Mouse (Mus musculus): ENCODE results near the gene Steap4.
"Not testable (repeated sequence)": the region's sequence is repeated elsewhere in the genome, so short reads cannot be mapped to it uniquely, and the experiment has no call there.

Steap4 gene

DNA sequence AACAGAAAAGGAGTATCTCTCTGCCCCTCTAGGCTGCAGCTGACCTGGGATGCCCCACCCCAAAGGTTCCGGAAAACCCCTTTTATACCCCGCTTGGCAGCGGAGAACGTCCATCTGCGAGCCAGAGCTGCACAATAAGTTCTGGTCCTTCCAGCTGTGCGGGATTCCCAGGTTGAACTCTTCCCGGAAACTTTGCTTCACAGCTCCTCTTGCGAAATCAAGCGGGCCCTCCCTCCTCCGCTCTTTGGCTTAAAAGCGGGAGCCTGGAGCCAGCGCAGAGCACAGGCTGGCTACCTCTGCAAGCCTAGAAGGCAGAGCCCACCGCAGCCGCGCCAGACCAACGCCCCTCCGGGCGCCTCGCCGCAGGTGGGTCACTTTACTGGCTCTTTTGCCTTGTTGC lies at the start of gene Steap4:
Steap4 (plus strand) TSS at position 282 of the 400 bp plus-strand sequence.
- no peak for DNase-seq (ENCODE audit: low spot score)

DNA sequence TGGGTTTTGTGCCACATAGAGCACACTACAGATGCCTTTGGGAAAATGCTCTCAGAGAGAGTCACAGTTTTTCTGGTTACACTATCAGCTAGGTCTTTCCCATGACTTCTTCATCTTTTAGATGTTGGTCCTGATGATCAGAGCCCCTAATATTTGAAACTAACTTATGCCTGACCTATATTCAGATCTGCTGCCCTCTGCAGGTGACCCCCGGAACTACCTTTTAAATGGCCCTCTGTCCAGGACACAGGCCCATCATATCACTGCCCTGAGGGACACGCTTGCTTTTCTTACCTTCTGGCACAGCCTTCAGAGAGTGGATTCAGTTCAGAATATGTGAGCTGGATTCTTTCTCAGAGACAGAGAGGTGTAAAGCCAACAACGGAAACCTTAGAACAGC lies 48.3 kb upstream of the Steap4 start:
- no peak for DNase-seq (ENCODE audit: low spot score)

DNA sequence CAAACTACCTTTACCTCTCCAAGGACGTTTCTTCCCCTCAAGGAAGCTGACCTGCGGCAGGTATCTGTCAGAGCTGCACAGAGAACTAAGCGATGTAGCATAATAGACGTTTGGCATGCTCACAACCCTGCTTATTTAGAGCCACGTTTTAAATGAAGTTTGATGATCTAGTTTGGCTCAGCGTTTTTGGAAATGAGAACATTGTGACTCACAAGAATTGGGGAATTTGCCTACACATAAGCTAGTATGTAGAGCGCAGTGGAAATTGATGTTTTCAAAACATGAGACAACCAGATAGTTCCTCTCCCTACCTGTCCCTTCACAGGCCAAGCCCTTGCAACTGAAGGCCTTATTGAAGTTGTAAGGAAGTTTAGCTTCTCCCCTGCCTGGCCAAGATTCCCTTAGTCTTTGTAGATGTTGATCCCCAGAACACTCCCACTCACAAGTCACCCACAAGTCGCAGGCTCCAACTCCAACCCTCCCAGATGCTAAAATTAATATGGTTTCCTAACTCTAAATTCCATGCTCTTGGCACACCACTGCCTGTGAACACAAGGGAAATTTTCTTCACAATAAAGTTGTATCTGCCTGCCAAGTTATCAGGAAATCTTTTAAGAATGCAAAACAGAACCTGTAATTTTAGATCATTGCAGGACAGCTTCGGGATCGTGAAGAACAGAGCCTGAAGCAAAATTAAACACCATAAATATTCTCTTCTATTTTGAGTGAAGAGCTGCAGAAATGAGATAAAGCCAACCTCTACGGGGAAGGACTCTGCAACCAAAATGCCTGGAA lies 42.6 kb upstream of the Steap4 start:
- no peak for DNase-seq (ENCODE audit: low spot score)

DNA sequence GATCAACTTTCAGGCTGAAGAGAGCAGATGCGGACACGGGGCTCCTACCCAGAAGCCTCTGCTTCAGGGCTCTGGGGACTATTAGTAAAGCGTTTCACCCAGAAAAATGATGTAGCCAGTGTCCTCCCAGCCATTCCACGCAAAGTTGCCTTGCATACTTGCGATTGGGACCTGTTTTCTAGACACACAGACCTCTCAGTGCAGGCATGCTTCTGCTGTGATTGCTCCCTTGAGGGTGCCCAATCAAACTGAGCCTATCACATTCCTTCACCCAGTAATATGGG lies 42.0 kb upstream of the Steap4 start:
- DNase-seq (ENCODE audit: low spot score) = no peak

DNA sequence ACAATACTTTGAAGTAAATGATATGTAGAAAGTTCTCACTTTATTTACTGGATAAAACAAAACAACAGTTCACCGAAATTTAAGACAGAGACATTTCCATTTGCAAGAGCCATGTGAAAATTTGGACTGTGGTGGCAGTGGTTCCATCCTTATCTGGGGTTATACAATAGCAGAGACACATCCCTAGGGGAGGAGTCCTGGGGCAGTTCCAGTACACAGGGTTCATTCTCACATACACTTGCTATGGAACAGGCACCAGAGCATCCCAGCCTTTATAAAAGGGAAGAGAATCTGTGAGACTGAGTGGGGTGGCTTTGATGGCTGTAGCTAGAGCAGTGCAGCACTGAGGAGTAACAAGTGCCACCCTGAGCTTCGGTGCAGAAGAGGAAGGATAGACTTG lies 40.6 kb upstream of the Steap4 start:
- no peak for DNase-seq (ENCODE audit: low spot score)

DNA sequence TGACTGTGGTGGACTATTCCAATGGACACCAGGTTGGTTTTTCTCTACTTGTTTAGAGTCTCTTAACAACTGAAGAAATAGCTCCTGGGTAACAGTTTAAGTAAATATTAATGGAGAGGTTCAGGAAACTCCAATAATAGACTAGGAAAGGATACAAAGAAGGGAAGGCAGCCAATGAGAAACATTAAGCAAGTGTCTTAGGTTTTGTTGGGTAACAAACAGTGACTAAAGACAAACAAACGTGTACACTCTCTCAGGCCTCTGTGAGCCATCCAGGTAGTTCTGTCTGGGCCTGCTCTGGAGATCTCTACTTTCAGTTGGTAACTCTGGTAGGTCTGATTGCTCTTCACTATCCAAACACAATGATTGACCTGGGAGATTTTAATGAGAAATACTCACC lies 37.5 kb upstream of the Steap4 start:
- no peak for DNase-seq (ENCODE audit: low spot score)

DNA sequence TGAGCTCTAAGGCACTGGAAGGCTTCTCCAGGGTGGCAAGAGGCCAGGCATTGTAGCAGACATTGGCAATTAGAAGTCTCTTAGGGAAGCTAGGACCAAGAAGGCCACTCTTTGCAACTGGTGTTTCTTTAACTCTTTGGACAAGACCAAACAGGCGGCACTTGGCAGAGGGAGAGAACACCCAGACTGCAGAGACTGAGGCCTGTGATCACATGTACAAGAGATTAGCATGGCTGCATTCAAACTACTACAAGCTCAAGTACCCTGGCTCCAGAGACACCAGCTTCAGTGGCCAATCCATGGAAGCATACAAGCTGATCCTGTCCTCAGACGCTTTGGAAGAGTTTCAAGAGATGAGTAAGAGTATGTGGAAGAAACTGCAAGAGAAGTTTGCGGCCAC lies 36.6 kb upstream of the Steap4 start:
- DNase-seq (ENCODE audit: low spot score) = no peak

DNA sequence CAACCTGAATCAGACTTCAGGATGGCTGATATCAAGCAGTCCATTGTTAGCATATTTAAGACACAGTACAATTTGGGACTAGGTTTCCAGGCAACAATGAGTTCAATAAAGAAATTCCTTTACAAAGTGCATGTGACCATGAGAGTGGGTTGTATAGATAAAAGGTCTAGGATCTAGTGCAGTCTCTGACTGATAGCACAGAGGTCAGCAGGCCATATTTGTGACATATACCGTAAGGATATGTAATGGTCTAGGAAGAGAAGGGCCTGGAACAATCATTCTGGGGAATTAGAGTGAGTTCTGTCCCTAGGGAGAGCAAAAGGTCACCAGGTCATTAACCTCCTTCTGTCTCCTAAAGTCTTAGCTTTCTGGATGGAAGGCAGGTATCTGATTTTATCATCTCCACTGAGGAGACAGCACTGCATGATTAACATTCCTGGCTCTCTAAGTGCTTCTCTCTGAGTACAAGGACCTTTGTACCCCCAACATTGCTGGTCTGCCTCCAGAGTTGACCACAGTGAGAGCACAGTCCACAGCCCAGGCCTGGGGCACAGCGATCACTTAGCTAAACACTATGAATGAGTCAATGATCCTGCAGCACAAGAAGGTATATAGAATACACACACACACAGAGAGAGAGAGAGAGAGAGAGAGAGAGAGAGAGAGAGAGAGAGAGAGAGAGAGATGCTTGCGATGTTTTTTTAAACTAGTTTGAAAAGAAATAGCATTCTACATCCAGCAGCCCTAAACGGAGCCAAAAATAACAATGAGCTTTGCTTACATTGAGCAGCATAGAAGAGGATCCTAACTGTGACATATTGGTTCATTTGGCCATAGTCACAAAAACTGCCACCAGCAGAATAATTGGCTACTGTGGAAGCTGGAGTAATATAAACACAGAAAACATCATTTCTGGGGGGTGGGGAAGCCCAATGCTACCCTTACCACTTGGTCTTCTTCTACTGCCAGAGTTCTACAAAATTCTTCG lies 27.7 kb upstream of the Steap4 start:
- DNase-seq (ENCODE audit: low spot score) = no peak

DNA sequence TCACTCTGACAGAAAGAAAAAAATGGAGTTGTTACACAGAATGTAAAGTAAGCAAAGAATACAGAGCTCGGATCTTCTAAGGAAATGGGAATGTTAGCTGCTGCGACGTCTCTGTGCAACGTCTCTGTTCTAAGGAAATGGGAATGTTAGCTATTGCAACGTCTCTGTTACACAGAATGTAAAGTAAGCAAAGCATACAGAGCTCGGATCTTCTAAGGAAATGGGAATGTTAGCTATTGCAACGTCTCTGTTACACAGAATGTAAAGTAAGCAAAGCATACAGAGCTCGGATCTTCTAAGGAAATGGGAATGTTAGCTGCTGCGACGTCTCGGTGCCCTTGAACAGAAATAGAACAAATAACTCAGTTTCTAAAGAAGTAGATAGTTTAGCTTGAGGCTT lies 26.8 kb upstream of the Steap4 start:
- not testable (repeated sequence) for DNase-seq (ENCODE audit: low spot score)

DNA sequence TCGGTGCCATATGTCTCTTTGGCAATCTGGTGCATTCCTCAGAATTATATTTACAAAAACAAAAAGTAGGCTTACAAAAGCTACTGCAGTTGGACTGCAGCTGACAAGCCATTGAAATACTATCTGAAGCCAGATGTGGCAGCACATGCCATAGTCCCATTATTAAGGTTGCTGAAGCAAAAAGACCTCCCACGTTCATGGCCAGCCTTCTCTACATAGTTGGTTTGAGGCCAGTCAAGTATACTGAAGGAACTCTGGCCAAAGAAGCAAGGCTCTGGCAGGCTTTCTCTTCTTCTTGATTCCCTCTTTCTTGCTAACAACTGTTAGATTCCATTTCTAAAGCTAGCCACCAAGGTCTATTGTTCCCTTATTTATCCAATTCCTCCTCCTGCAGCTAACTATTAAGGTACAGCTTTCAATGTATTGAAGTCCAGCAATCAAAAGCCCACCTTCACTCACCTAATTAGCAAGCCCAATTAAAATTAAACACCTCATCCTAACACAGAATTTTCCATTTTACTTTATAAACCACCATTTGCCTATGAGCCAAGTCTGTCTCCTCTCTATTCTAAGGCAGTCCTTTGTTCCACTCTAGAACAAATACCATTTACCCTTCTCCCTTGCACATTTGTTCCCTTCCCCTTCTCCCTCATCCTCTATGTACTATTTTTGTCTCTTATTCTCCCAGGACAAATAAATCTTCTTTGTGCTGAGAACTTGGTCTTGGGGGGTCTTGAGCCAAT lies 26.2 kb upstream of the Steap4 start:
- DNase-seq (ENCODE audit: low spot score) = no peak

DNA sequence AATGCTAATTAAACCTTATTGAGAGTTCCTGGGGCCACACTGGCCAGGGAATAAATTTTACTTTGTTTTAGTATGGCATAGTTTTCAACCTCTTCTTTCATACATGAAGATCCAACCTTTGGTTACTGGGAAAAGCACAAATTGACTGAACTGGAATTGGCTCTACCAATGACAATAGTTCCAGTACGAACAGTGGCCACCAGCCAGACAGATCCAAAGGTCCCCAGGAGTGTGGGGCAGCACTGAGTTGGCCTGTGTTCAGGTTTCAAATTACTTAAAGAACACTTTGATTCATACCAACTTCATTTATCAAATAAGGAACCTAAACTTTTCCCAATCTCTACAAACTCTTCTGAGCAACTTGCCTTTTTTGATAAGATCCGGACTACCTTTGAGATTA lies 5.4 kb upstream of the Steap4 start:
- no peak for DNase-seq (ENCODE audit: low spot score)

DNA sequence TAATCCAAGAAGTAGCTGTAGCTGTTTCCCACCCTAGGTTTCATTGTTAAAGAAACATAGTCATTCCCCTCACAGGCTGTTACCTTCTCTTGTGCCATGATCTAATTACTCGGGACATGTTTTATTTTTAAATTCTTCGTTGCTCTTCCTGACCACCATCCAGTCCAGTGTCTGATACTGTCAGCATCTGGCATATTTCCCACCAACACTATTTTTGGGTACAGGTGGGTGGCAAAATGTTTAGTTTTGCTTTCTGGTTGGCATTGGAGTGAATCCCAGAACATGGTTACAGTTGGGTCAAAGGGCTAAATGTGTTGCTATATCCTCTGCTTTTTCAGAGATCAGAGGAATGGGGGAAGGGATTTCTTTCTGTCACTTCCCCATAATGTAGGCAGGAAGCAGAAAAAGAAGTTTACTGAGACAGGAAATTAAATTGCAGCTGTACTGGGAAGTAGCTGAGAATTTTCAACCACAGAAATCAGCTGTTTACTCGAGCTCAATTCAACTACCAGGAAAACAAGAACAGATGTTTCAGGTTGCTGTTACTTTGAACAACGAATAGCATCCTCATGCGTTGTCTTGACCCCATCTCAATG lies 4.8 kb upstream of the Steap4 start:
- DNase-seq (ENCODE audit: low spot score) = no peak

DNA sequence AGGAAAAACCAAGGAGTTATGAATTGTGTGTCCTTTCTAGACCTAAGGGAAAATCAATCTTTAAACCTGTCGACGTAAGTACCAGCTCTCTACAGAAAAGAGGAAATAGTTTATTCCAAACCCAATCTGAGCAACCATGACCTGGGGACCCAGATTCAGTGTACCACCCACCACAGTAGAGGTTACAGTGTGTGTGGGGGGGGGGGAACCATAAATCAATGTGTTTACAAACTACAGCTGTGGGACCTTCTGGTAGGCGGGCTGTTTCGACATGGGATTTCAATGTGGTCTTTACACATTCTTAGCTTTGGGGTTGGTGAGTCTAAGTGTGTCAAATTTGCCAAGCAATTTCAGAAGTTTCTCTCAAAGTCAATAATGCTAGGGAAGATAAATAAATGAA lies 2.2 kb upstream of the Steap4 start:
- no peak for DNase-seq (ENCODE audit: low spot score)

DNA sequence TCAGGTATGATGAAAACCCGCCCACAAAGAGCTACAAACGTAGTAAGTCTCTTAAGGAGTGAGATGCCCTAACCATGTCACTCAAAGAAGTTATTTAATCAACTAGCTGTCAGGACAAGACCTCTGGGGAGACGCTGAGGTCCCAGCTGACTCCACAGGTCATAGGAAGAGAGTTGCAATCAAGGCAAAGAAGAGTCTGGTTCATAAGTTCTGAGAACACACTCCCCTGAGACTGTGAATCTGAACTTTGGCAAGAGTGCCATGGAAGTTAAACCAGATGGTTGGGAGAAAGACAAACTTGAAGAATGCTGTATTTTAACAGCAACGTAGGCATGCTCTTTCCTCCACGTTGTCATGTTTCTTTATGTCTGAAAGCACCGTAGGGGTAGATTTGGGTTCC lies 971 bp upstream of the Steap4 start:
- no peak for DNase-seq (ENCODE audit: low spot score)

DNA sequence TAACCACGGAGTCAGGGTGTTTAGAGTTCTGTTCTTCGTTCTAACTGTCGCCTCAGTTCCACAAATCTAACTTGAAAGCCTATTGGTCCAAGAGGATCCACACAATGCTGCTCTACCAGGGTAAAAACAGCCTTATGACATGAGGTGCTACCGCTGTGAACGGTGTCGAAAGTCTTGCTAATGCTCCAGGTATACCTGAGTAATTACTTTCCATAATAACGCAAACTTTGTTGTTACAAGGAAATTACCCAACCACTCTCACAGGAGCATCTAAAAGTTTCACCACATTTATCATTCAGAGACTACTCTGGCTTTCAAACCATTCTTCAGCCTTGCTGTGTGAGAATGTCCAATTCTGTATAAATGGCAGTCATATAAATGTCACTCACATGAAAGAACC lies 856 bp downstream of the Steap4 start:
- DNase-seq (ENCODE audit: low spot score) = no peak

DNA sequence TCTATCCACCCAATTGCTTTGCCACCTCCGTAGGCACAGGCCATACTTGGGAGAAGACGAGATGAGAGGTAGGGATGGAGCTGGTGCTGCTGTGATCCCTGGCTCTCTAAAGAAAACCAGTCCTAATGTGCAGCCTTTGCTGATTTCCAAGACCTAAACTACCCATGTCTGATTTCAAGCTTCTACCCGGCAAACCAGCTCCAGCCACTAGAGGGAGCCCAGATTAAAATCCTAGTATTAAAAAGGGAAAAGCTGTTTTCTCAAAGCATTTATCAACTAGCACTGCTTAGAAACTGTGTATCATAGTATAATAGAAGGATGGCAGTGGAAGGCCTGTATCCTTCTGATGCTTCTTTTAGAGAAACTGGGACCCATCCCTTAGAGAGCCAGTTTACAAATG lies 5.0 kb downstream of the Steap4 start:
- no peak for DNase-seq (ENCODE audit: low spot score)

DNA sequence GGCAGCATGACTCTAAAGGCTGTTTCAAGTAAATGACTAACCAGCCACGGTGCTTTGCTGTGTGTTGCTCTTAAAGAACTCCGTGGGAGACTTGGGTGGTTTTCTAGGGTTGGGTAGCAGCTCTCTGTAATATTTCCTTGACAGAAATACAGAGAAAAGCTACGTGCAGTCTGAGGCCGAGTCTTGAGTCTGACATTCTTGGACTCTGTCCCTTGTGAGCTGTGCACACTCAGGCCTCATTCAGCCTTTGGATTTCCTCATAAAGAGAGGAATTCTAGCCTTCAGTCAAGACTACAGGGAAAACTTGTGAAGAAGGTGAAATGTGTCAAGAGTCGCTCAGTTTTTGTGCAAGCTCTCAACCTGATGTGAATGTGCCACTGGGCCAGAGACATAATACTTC lies 7.9 kb downstream of the Steap4 start:
- DNase-seq (ENCODE audit: low spot score) = no peak

DNA sequence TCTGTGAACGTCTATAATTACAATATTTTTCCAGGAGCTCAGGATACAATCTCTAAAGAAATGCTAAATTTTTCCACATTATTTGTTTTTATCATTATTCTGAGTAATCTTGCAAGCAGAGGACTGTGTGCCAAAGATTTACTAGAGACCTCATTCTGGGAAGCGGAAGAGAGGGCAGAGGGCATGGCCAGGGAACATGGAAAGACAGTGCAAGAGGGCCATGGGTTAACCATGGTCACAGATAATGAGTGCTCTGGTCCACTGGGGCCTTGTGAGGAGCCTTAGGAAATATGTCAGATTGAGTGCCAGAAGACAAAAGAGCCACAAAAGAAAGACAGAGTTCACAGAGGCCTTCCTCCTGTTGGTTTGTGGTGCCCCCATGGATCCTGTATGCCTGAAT lies 12.0 kb downstream of the Steap4 start:
- no peak for DNase-seq (ENCODE audit: low spot score)

DNA sequence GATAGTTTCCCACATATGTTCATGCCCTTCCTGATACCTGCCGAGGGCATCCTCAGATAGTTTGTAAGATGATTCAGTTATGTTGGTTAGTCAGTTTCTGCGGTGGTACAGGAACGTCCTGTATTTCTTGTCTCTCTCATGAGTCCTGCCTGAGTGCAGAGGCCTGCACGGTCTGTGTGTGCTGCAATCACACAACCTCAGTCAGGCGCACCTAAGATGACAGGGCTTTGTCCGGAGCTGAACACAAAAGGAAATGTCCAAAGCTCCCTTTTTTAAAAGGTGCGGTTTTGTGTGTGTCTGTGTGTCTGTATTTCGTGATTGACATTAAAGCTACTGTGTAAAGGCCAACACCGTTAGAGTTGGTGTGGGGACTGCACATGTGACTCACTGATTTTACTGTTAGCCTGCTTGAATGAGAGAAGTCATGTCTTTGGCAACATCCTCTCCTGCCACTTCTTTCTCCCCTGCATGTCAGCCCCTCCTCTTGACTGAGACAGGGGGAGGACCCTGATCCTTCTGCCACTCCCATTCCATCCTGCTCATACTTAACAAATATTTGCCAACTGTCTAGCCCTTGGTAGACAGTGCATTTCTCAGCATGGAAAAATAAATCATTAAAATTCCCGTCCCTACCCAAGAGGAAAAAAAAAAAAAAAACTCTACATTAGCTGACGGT lies 14.4 kb downstream of the Steap4 start:
- DNase-seq (ENCODE audit: low spot score) = no peak

DNA sequence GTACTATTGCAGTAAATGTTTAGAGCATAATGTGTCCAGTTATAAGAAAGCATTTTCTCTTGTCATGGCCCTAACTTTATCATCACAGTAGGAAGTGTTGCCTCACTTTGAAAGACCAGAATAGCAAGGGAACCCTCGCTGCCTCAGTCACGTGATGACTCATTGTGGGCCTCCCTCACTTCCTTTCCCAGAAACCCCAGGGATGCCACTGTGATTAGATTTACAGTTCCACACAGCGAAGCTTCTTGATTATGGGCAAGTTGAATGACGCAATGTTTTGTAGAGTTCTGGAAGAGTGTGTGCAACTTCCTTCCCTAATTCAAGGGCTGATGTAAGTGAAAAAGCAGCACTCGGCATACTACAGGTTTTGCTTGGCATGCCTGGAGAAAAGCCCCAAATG lies 20.3 kb downstream of the Steap4 start:
- DNase-seq (ENCODE audit: low spot score) = no peak

DNA sequence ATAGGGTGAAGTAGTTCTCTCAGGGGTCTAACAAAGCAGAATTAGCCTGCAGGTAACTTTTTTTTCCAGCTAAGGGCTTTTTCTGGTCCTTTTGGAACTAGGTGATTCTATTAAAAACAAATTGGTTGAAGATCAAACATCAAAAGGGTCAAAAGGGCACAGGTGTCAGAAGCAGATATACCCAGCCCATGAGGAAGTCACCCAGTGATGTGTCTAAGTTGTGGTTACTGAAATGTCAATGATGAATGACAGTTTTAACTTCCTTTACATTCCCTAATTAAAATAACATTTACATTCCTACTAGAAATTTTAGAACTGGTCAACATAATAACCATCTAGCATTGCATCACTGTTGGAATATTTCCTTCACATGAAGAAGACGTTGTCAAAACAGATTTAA lies 27.7 kb downstream of the Steap4 start:
- DNase-seq (ENCODE audit: low spot score) = no peak

DNA sequence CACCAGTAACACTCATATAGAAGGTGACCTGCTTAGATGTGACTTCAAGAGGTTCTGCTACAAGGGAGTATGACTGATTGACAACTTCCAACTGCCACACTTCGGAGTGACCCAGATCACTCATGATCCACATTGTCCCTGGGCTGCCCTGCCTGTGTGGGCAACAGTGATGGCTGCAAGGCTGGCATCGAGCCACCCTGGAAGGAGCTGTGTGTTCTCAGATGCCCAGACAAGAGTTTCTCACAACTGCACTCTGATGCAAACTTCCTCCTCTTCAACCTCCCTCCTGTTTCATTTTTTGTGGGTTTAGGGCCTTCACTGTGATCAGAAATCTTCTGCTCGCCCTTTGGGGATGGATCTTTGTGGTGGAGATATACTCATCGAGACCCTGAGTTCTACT lies 28.2 kb downstream of the Steap4 start:
- no peak for DNase-seq (ENCODE audit: low spot score)

Data from spleen, adult 12 weeks (tissue).